Comparison of ENCODE assay signal across 30 mouse cellular contexts in the genomic region with DNA sequence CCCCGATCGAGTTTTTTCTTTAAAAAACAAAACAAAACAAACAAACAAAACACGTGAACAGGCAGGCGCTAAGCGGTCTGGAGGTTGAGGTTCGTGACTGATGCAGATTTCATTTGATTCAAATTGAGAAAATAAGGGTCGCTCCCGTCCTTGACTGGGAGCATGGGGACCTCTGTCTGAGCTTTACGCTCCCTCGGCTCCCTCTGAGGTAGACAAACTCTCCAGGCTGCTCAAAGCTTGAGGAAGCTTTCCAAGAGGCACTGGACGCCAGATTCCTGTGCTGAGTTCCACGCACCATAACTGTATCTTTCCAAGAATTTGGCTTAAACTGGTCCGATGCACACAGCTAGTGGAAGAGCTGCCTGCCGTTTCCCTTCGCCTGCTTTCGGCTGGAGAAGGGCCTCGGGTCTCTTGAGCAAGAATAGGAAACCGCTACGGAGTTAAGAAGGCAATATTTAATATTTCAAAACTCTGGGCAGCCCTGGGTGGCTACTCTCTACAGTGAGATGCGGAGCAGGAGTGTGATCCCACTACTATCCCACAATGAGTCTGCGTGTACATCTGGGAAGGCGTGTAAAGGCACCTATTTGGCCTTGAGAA. TPM values are rescaled to one million over a fixed set of nuclear protein-coding genes. Genes with fewer than 3 reads are reported as not detected.
DNase-seq lines count a peak whose midpoint lies in the region; ATAC-seq and TF ChIP-seq lines count a peak whose summit lies in the region.
"Had no signal": no experiment of that assay in that cellular context is flagged by ENCODE, and none has a peak within 500 bp of the region (broad histone marks: within the 10 kb centered on the region; RNA-seq: fewer than 3 reads in every experiment).

No protein-coding gene starts in this region.

- 0 out of 2 replicates have a peak overlapping the region, but pooled peaks have one; percentile 1 for H3K4me3 ChIP-seq in heart, embryonic 13.5 days
- no peak overlapping the region for H3K4me3 ChIP-seq in heart, adult 2 months
- peak overlapping the region; percentile 51; the same call in 1 of the 2 replicates for H3K4me3 ChIP-seq in ES-Bruce4 (ENCODE audit: low read depth, low read length)
- 0 out of 2 replicates have a peak overlapping the region, but pooled peaks have one; percentile 4 for H3K4me3 ChIP-seq in limb, embryonic 15.5 days
- H3K4me3 ChIP-seq: erythroblast, embryonic 14.5 days; hindbrain, embryonic 15.5 days; intestine, embryonic 15.5 days; kidney, embryonic 15.5 days; stomach, embryonic 15.5 days had no signal

- no peaks in the 10 kb centered on the region for H3K4me1 ChIP-seq in heart, embryonic 13.5 days
- no peaks in the 10 kb centered on the region for H3K4me1 ChIP-seq in heart, adult 2 months (ENCODE audit: control insufficient read depth, insufficient read depth, low read length)
- H3K4me1 ChIP-seq in ES-Bruce4 (ENCODE audit: control insufficient read depth, insufficient read depth, low read length): no peaks in the 10 kb centered on the region
- no peaks in the 10 kb centered on the region; the same call in 1 of the 2 replicates for H3K4me1 ChIP-seq in limb, embryonic 15.5 days
- H3K4me1 ChIP-seq: hindbrain, embryonic 15.5 days; intestine, embryonic 15.5 days; kidney, embryonic 15.5 days; stomach, embryonic 15.5 days had no signal

- DNase-seq in heart, adult 2 months: no peak
- DNase-seq in embryo, embryonic 11 days: peak; percentile 59
- no peak for DNase-seq in spleen, adult 18-20 months
- no peak for DNase-seq in adrenal gland, adult 18-20 months (ENCODE audit: low spot score in 2 of 2)
- DNase-seq in Muller cell, postnatal 12 days (ENCODE audit: inconsistent ontology term): no peak
- DNase-seq: adrenal gland, postnatal 14 days; cerebellum, adult 11-12 months; cerebellum, postnatal 14 days; gastrocnemius, postnatal 25 days; layer of hippocampus, adult 9-11 months; liver, postnatal 0 days; lung, postnatal 10 days; thymus, adult 18-20 months had no signal

- no peaks in the 10 kb centered on the region for H3K36me3 ChIP-seq in heart, embryonic 13.5 days
- no peaks in the 10 kb centered on the region for H3K36me3 ChIP-seq in heart, adult 2 months (ENCODE audit: control insufficient read depth, insufficient read depth, low read length)
- H3K36me3 ChIP-seq in ES-Bruce4 (ENCODE audit: control insufficient read depth, insufficient read depth, low read length, poor library complexity, severe bottlenecking): no peaks in the 10 kb centered on the region
- H3K36me3 ChIP-seq in limb, embryonic 15.5 days: no peaks in the 10 kb centered on the region
- H3K36me3 ChIP-seq: hindbrain, embryonic 15.5 days; intestine, embryonic 15.5 days; kidney, embryonic 15.5 days; stomach, embryonic 15.5 days had no signal

- no peak for ATAC-seq in heart, embryonic 13.5 days (ENCODE audit: extremely low read depth, insufficient number of reproducible peaks, low FRiP score, low TSS enrichment)
- no peak for ATAC-seq in limb, embryonic 15.5 days (ENCODE audit: insufficient number of reproducible peaks, low FRiP score, low TSS enrichment, low read depth)
- ATAC-seq: forebrain, embryonic 14.5 days; intestine, embryonic 15.5 days; liver, postnatal 0 days; midbrain, embryonic 16.5 days had no signal

- TF ChIP-seq CTCF in heart, adult 2 months (IDR thresholded peaks at IDR 0.05): no peak
- no peak for TF ChIP-seq CTCF in ES-Bruce4 (IDR thresholded peaks at IDR 0.05; ENCODE audit: low read depth, low read length)

- no peaks in the 10 kb centered on the region for H3K79me2 ChIP-seq in heart, adult 2 months (replicated peaks; ENCODE audit: control insufficient read depth, insufficient read depth, low read length)

- no peaks in the 10 kb centered on the region for H3K9me3 ChIP-seq in heart, embryonic 13.5 days
- no peaks in the 10 kb centered on the region for H3K9me3 ChIP-seq in ES-Bruce4 (replicated peaks; ENCODE audit: control insufficient read depth, insufficient read depth, low read length, poor library complexity, severe bottlenecking)
- H3K9me3 ChIP-seq in limb, embryonic 15.5 days: no peaks in the 10 kb centered on the region
- H3K9me3 ChIP-seq: hindbrain, embryonic 15.5 days; intestine, embryonic 15.5 days; kidney, embryonic 15.5 days; stomach, embryonic 15.5 days had no signal

- no peak overlapping the region for H3K9ac ChIP-seq in heart, embryonic 13.5 days
- H3K9ac ChIP-seq in heart, adult 2 months (ENCODE audit: low read depth, low read length): no peak overlapping the region
- H3K9ac ChIP-seq in ES-Bruce4 (ENCODE audit: low read depth, poor library complexity, severe bottlenecking): no peak overlapping the region
- no peak overlapping the region for H3K9ac ChIP-seq in limb, embryonic 15.5 days
- H3K9ac ChIP-seq: hindbrain, embryonic 15.5 days; intestine, embryonic 15.5 days; kidney, embryonic 15.5 days; liver, postnatal 0 days; stomach, embryonic 15.5 days had no signal

- H3K4me2 ChIP-seq in heart, embryonic 13.5 days: no peak overlapping the region
- H3K4me2 ChIP-seq in limb, embryonic 15.5 days: peak overlapping the region; percentile 13; the same call in 1 of the 2 replicates
- H3K4me2 ChIP-seq: hindbrain, embryonic 15.5 days; intestine, embryonic 15.5 days; kidney, embryonic 15.5 days; stomach, embryonic 15.5 days had no signal

- intact Hi-C loops in heart, adult 2 months (cut with DNase I): no loop called here

- 2% methylated on average over 22 of the region's 22 CpGs for WGBS in heart, embryonic 13.5 days
- WGBS in heart, adult 2 months: 4% methylated on average over 22 of the region's 22 CpGs
- WGBS in limb, embryonic 15.5 days: 4% methylated on average over 22 of the region's 22 CpGs

- no peak for TF ChIP-seq POLR2A in heart, adult 2 months (IDR thresholded peaks at IDR 0.05; ENCODE audit: insufficient read depth, low read depth, low read length)
- TF ChIP-seq POLR2A in ES-Bruce4 (IDR thresholded peaks at IDR 0.05; ENCODE audit: insufficient read depth, low read length): no peak

- no peak for TF ChIP-seq EP300 in heart, adult 2 months (IDR thresholded peaks at IDR 0.05; ENCODE audit: insufficient read depth, low read depth, low read length)
- TF ChIP-seq EP300 in ES-Bruce4 (IDR thresholded peaks at IDR 0.05; ENCODE audit: insufficient read depth, low read depth, low read length): no peak

- H3K27me3 ChIP-seq in heart, embryonic 13.5 days (replicated peaks): peaks cover 95% of the 10 kb centered on the region
- peaks cover 16% of the 10 kb centered on the region for H3K27me3 ChIP-seq in heart, adult 2 months (ENCODE audit: control insufficient read depth, insufficient read depth, low read length)
- peaks cover 24% of the 10 kb centered on the region for H3K27me3 ChIP-seq in ES-Bruce4 (ENCODE audit: control insufficient read depth, insufficient read depth, low read length, poor library complexity, severe bottlenecking)
- peaks cover 86% of the 10 kb centered on the region for H3K27me3 ChIP-seq in limb, embryonic 15.5 days

- no peak overlapping the region for H3K27ac ChIP-seq in heart, embryonic 13.5 days (replicated peaks)
- H3K27ac ChIP-seq in heart, adult 2 months: no peak overlapping the region
- no peak overlapping the region for H3K27ac ChIP-seq in ES-Bruce4 (ENCODE audit: insufficient read depth, low read length)
- H3K27ac ChIP-seq in limb, embryonic 15.5 days: no peak overlapping the region
- H3K27ac ChIP-seq: hindbrain, embryonic 15.5 days; intestine, embryonic 15.5 days; kidney, embryonic 15.5 days; stomach, embryonic 15.5 days had no signal

RNA-seq across cellular contexts. Expression of a gene that starts 10.3 kb away (rescaled TPM):
- 0.13 TPM in 1 of 2 replicates, not detected in the other for polyA plus RNA-seq in heart, embryonic 13.5 days (2015; fragmentation: Nextera tagmentation; extraction: Ambion mirVana)
- total RNA-seq in heart, adult 2 months (2021): not detected
- polyA plus RNA-seq in heart, adult 2 months (2012; rRNA removed): not detected in 2 replicates
- 3.7 and 3.8 TPM in 2 replicates for polyA plus RNA-seq in ES-Bruce4 (2011; ENCODE audit: insufficient read depth, insufficient read length, low read depth, missing spikeins)
- polyA plus RNA-seq in limb, embryonic 15.5 days (2015; fragmentation: Nextera tagmentation; extraction: Ambion mirVana): 7.7 and 7.9 TPM in 2 replicates
- total RNA-seq in adrenal gland, adult 18-20 months (2021): not detected
- total RNA-seq: adrenal gland, postnatal 14 days; gastrocnemius, postnatal 25 days; heart, adult 8-10 months; left cerebral cortex, postnatal 10 days; liver, adult 2 months; megakaryocyte, adult 5-6 weeks had no signal
- polyA plus RNA-seq: erythroblast, embryonic 14.5 days; forebrain, embryonic 14.5 days; heart, postnatal 0 days; hindbrain, embryonic 15.5 days; intestine, embryonic 15.5 days; kidney, embryonic 15.5 days; liver, adult 2 months; liver, postnatal 0 days; midbrain, embryonic 16.5 days; stomach, embryonic 15.5 days had no signal

RNA-seq across cellular contexts. Expression of a gene that starts 26.0 kb away (rescaled TPM):
- polyA plus RNA-seq in heart, embryonic 13.5 days (2015; fragmentation: Nextera tagmentation; extraction: Ambion mirVana): not detected in 2 replicates
- not detected for total RNA-seq in heart, adult 2 months (2021)
- not detected in 2 replicates for polyA plus RNA-seq in heart, adult 2 months (2012; rRNA removed)
- not detected in 2 replicates for polyA plus RNA-seq in ES-Bruce4 (2011; ENCODE audit: insufficient read depth, insufficient read length, low read depth, missing spikeins)
- polyA plus RNA-seq in limb, embryonic 15.5 days (2015; fragmentation: Nextera tagmentation; extraction: Ambion mirVana): 3.9 TPM in 2 replicates
- total RNA-seq in adrenal gland, adult 18-20 months (2021): not detected
- total RNA-seq: adrenal gland, postnatal 14 days; gastrocnemius, postnatal 25 days; heart, adult 8-10 months; left cerebral cortex, postnatal 10 days; liver, adult 2 months; megakaryocyte, adult 5-6 weeks had no signal
- polyA plus RNA-seq: embryonic facial prominence, embryonic 11.5 days; erythroblast, embryonic 14.5 days; forebrain, embryonic 14.5 days; heart, postnatal 0 days; hindbrain, embryonic 15.5 days; intestine, embryonic 15.5 days; kidney, embryonic 15.5 days; liver, adult 2 months; liver, postnatal 0 days; midbrain, embryonic 16.5 days; stomach, embryonic 15.5 days; urinary bladder, adult 2 months had no signal

RNA-seq across cellular contexts. Expression of a gene that starts 43.6 kb away (rescaled TPM):
- polyA plus RNA-seq in heart, embryonic 13.5 days (2015; fragmentation: Nextera tagmentation; extraction: Ambion mirVana): not detected in 2 replicates
- total RNA-seq in heart, adult 2 months (2021): not detected
- polyA plus RNA-seq in heart, adult 2 months (2012; rRNA removed): not detected in 2 replicates
- not detected in 2 replicates for polyA plus RNA-seq in ES-Bruce4 (2011; ENCODE audit: insufficient read depth, insufficient read length, low read depth, missing spikeins)
- polyA plus RNA-seq in limb, embryonic 15.5 days (2015; fragmentation: Nextera tagmentation; extraction: Ambion mirVana): 1.5 and 1.7 TPM in 2 replicates
- total RNA-seq in adrenal gland, adult 18-20 months (2021): not detected
- total RNA-seq: adrenal gland, postnatal 14 days; heart, adult 8-10 months; left cerebral cortex, postnatal 10 days; liver, adult 2 months; megakaryocyte, adult 5-6 weeks had no signal
- polyA plus RNA-seq: embryonic facial prominence, embryonic 11.5 days; erythroblast, embryonic 14.5 days; forebrain, embryonic 14.5 days; heart, postnatal 0 days; hindbrain, embryonic 15.5 days; intestine, embryonic 15.5 days; liver, adult 2 months; liver, postnatal 0 days; midbrain, embryonic 16.5 days had no signal

RNA-seq across cellular contexts. Expression of a gene that starts 56.0 kb away (rescaled TPM):
- not detected in 2 replicates for polyA plus RNA-seq in heart, embryonic 13.5 days (2015; fragmentation: Nextera tagmentation; extraction: Ambion mirVana)
- total RNA-seq in heart, adult 2 months (2021): not detected
- not detected in 2 replicates for polyA plus RNA-seq in heart, adult 2 months (2012; rRNA removed)
- not detected in 2 replicates for polyA plus RNA-seq in ES-Bruce4 (2011; ENCODE audit: insufficient read depth, insufficient read length, low read depth, missing spikeins)
- 5.6 and 6.0 TPM in 2 replicates for polyA plus RNA-seq in limb, embryonic 15.5 days (2015; fragmentation: Nextera tagmentation; extraction: Ambion mirVana)
- under 1 TPM; 0.20 to 0.67 TPM for total RNA-seq in adrenal gland, adult 18-20 months (2021)
- total RNA-seq: heart, adult 8-10 months; left cerebral cortex, postnatal 10 days; liver, adult 2 months; megakaryocyte, adult 5-6 weeks had no signal
- polyA plus RNA-seq: embryonic facial prominence, embryonic 11.5 days; erythroblast, embryonic 14.5 days; forebrain, embryonic 14.5 days; heart, postnatal 0 days; hindbrain, embryonic 15.5 days; liver, adult 2 months; liver, postnatal 0 days; midbrain, embryonic 16.5 days had no signal

RNA-seq across cellular contexts. Expression of a gene that starts 56.6 kb away (rescaled TPM):
- polyA plus RNA-seq in heart, embryonic 13.5 days (2015; fragmentation: Nextera tagmentation; extraction: Ambion mirVana): 0.57 and 1.6 TPM in 2 replicates
- total RNA-seq in heart, adult 2 months (2021): not detected
- 0.20 TPM in 1 of 2 replicates, not detected in the other for polyA plus RNA-seq in heart, adult 2 months (2012; rRNA removed)
- not detected in 2 replicates for polyA plus RNA-seq in ES-Bruce4 (2011; ENCODE audit: insufficient read depth, insufficient read length, low read depth, missing spikeins)
- polyA plus RNA-seq in limb, embryonic 15.5 days (2015; fragmentation: Nextera tagmentation; extraction: Ambion mirVana): 2.3 TPM in 2 replicates
- 1 to 10 TPM; 7.0 to 7.5 TPM for total RNA-seq in adrenal gland, adult 18-20 months (2021)
- total RNA-seq: left cerebral cortex, postnatal 10 days; megakaryocyte, adult 5-6 weeks had no signal
- polyA plus RNA-seq: erythroblast, embryonic 14.5 days; forebrain, embryonic 14.5 days; heart, postnatal 0 days; liver, adult 2 months; liver, postnatal 0 days; midbrain, embryonic 16.5 days had no signal
